Mouse (Mus musculus) cortical plate, adult 2 months (tissue): Measurements from ENCODE around the gene Tuba1a. TPM values are rescaled to one million over a fixed set of nuclear protein-coding genes. Genes with fewer than 3 reads are reported as not detected.
"Not testable (repeated sequence)": the region's sequence is repeated elsewhere in the genome, so short reads cannot be mapped to it uniquely, and the experiment has no call there.

ENCODE experiments used
- H3K27ac ChIP-seq: fragments of 200-500 bp; 2 replicates; pipeline ENCODE4 v1.5.1; 2012; ENCODE audit warnings: low read length, control low read depth, inconsistent platforms; ENCODE audit not compliant: insufficient read depth
- H3K4me1 ChIP-seq: fragments of 200-500 bp; 2 replicates; pipeline ENCODE4 v1.6.1; 2011; ENCODE audit warnings: low read length; ENCODE audit not compliant: control insufficient read depth, insufficient read depth
- H3K4me3 ChIP-seq: fragments of 200-500 bp; 2 replicates; pipeline ENCODE4 v1.5.1; 2011; ENCODE audit warnings: mild to moderate bottlenecking, low read length, control low read depth; ENCODE audit not compliant: insufficient read depth
- CTCF ChIP-seq: fragments of 200-500 bp; IDR thresholded peaks from 2 replicates; pipeline ENCODE4 v1.5.1; 2011; ENCODE audit warnings: mild to moderate bottlenecking, control low read depth, low read length; ENCODE audit not compliant: insufficient read depth; ENCODE audit errors: extremely low read depth
- POLR2A ChIP-seq: fragments of 200-500 bp; IDR thresholded peaks from 2 replicates; pipeline ENCODE4 v1.6.1; 2011; ENCODE audit warnings: mild to moderate bottlenecking, low read length, control low read depth; ENCODE audit not compliant: insufficient read depth; ENCODE audit errors: extremely low read depth
- polyA plus RNA-seq: library from polyadenylated mRNA; depleted of rRNA; stranded (reverse); fragments of >200 nt; gene quantifications from 2 replicates; pipeline ENCODE4 v1.2.3, GENCODE M21; 2012

The Tuba1a gene
- polyA plus RNA-seq, 1 experiment: 1,512 TPM

DNA sequence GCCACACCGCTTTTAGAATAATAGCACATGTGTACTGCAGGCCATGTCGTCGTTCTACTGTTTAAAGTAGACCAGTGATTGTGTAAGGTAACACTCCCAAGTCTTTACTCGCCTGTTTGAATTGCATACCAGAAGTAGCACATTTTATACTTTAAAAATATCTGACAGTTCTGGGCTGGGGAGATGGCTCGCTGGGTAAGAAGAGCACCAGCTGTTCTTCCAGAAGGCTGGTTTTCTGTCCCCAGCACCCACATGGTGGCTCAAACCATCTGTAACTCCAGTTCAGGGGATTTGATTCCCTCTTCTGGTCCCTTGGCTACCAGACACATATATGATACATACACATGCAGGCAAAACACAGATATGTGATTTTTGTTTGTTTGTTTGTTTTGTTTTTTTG, 4.0 kb upstream of the Tuba1a start:
- Histone ChIP-seq H3K4me1 (peaks cover 2% of the 10 kb centered on the region; the same call in 1 of the 2 replicates), H3K4me3 (no peak overlapping the region), H3K27ac (peak overlapping the region; percentile 56; the same call in 1 of the 2 replicates)
- no peak for TF ChIP-seq CTCF
- TF ChIP-seq POLR2A: no peak

DNA sequence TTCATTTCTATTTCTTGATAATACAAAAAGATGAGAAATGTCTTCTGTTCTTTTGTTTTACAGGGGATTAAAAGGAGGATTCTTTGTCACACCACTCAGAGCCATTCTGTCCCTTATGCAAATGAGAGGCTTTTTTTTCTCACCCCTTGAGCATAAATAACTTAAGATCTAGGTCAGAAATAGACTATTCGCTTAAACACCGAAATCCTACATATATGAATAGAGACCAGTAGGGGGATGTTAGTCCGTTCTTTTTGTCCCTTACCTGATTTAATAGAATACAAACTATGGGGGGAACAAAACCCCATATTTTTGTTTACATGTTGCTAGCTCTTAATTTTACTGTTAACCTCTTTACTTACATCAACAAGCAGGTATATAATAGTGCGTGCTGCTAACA, 2.5 kb upstream of the Tuba1a start:
- no peak overlapping the region for H3K4me3 ChIP-seq
- H3K27ac ChIP-seq: no peak overlapping the region
- peaks cover 2% of the 10 kb centered on the region; the same call in 1 of the 2 replicates for H3K4me1 ChIP-seq
- no peak for TF ChIP-seq CTCF
- TF ChIP-seq POLR2A: no peak

DNA sequence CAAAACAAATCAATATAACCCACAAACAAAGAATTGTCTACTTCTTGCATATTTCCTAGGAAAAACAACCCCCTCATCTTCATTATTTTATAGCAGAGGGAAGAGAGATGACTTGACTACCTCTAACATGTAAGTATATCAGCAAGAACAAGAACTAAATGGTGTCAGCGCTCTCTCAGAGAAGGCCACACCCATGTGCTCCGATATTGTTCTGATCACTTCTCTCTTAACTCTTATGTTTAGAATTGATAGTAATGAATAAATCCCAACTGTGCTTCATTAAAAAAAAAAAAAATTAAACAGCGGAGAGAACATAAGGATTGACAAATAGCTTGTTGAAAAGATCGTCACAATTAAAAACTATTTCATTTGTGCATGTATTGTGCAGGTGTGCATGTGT, 1.8 kb upstream of the Tuba1a start:
- H3K27ac ChIP-seq: peak overlapping the region; percentile 96
- peaks cover 2% of the 10 kb centered on the region; the same call in 1 of the 2 replicates for H3K4me1 ChIP-seq
- TF ChIP-seq POLR2A: no peak
- H3K4me3 ChIP-seq: peak overlapping the region; percentile 66; the same call in 1 of the 2 replicates

DNA sequence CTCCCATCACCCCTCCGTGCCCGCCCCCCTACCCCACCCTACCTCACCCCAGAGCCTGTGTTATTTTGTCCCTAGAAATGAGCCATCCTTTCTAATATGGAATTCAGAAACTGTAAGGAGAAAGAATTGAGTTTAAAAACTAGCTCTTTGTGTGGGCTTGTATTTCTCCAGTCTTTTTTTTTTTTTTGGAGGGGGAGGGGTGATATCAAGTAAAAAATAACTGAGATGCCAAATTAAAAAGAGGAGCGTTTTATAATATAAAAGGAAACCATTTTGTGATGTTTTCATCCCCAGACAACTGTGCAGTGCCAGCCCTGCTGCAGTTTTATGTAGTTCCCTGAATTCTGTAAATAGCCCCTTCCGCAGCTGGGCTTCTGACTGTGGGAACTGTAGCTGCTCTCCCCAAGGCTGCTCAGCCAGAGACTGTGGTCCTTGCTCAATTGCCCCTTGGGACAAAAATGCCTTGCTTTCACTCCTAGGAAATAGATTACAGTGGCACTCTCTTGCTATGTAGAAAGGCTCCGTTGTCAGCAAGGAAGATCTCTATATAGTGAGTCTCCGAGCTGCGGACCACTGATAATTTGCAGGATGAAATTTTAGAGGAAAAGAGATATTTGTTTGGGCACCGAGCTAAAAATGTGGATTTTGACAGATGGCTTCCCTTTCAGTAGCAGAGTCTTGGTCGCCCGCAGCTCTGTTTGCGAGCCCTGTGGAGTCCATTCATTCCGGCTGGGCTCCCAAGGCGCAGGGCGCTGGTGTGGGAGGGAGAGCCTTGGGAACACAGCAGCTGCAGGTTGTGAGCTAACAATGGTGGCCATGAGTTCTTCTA, 1.1 kb upstream of the Tuba1a start:
- Histone ChIP-seq H3K4me3 (peak overlapping the region; percentile 66; the same call in 1 of the 2 replicates), H3K4me1 (peaks cover 2% of the 10 kb centered on the region; the same call in 1 of the 2 replicates), H3K27ac (peak overlapping the region; percentile 96)
- TF ChIP-seq POLR2A (peak; percentile 45; the same call in 1 of the 2 replicates), CTCF (no peak)

DNA sequence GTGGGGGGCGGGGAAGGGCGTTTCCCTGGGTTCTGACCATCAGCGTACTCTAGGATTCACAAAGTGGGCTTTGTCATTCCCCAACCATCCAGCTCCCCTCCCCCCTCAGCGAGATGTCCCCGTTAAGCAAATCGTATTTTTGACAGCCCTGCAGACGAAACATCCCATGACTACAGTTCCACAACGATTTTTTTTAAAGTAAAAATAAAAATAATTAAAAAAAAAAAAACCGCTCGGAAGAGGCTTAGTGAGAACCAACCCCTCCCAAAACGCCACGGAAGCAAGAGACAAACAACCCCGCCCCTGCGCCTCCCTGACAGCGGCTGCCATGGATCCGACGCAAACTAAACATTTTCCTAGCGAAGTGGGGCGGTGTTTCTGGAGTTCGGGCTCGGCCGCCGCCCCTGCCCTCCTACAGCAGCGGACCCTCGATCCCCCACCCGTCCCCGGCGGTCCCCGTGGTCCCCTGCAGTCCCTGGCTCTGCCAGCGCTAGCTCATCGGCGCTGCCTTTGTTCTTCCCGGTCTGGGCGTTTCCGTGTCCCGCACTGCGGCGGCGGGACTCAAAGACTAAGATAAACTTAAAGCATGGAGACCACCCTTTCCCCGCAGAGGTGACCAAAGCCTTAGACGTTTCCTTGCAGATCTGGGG, 627 bp downstream of the Tuba1a start:
- H3K4me3 ChIP-seq: peak overlapping the region; percentile 66
- H3K4me1 ChIP-seq: peaks cover 2% of the 10 kb centered on the region; the same call in 1 of the 2 replicates
- TF ChIP-seq POLR2A (no peak), CTCF (no peak)
- H3K27ac ChIP-seq: peak overlapping the region; percentile 97

DNA sequence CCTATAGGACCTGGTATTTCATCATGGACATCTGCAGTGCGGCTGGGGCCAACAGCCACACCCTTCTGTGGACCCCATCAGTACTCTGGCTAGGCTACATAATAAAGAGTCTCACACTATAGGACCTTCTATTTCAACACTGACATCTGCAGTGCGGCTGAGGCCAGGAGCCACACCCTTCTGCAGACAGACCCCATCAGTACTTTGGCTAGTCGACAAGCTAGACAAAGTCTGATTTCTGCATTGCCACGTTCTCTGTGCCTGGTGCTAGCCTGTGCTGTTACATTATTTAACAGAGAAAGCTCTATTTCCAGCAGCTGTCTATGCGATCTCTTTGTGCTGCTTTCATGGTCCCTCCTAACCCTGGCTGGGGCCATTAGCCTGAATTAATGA, 1.4 kb downstream of the Tuba1a start:
- H3K4me1 ChIP-seq: peaks cover 2% of the 10 kb centered on the region; the same call in 1 of the 2 replicates
- TF ChIP-seq CTCF (no peak), POLR2A (no peak)
- peak overlapping the region; percentile 66 for H3K4me3 ChIP-seq
- H3K27ac ChIP-seq: peak overlapping the region; percentile 55; the same call in 1 of the 2 replicates

DNA sequence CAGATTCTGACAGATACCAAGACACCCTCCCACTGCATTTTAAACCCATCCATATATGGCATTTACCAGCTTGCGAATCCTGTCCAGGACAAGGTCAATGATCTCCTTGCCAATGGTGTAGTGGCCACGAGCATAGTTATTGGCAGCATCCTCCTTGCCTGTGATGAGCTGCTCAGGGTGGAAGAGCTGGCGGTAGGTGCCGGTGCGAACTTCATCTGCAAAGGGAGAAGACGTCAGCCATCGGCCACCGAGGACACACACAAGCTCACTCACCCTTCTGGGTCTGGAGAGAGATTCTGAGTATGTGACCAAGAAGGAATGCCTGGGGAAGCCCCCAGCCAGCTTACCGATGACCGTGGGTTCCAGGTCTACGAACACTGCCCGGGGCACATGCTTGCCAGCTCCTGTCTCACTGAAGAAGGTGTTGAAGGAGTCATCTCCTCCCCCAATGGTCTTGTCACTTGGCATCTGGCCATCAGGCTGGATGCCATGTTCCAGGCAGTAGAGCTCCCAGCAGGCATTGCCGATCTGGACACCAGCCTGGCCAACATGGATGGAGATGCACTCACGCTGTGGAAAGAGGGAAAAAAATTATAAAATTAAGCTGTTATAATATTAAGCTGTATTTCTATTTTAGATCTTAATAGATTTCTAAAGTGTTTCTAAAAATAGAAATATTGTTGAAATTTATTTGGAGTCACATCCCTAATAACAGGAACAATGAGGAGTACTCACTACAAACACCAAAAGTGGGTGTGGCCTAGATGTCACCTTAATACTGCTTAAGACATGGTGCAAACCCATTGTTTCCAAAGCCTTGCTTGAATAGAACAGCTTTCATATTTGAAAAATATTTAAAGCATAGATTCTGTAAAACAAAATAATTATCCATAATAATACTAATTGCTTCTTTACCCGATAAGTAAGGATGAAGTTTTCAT, 2.1 kb downstream of the Tuba1a start:
- not testable (repeated sequence) for H3K27ac ChIP-seq, H3K4me1 ChIP-seq
- peak overlapping the region; percentile 66 for H3K4me3 ChIP-seq

DNA sequence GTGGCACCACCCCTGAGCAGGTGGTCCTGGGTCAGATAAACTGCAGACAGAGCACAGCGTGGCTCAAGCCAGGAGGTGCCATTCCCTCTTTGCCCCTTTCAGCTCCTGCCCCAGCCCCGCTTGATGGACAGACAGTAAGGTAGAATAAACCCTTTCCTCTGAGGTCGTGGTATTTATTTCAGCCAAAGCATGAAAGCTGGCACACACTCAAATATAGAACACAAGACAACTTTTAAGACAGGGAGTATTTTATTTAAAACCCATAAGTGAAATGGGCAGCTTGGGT, 4.0 kb downstream of the Tuba1a start:
- H3K27ac ChIP-seq: no peak overlapping the region
- peaks cover 2% of the 10 kb centered on the region; the same call in 1 of the 2 replicates for H3K4me1 ChIP-seq
- TF ChIP-seq POLR2A: peak; percentile 39; the same call in 1 of the 2 replicates
- TF ChIP-seq CTCF: no peak
- H3K4me3 ChIP-seq: no peak overlapping the region

DNA sequence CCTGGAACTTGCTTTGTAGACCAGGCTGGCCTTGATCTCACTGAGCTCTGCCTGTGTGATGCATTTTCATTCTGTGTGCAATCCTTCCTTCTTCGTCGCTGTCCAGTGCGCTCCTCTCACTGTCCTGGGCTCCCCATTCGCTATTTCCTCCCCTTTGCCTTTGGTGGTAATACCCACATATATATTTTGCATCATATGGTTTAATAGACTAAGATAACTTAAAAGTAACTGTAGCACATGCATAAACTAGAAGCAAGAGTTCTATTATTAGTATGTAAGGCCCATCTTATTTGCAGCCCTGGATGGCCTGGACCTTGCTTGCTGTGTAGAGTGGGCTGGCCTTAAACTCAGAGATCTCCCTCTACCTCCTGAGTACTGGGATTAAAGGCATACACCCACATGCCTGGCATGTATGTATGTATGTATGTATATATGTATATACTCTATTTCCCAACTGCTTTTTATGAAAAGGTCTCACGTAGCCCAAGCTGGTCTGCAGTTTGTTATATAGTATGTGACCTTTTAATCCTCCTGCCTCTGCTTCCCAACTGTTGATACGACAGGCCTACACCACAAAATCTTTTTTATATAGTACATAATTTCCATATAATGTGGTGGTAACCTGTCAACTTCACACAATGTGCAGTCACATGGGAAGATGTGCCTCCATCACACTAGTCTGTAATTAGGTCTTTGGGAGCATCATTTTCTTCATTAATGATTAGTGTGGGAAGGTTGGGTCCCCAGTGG, 4.5 kb downstream of the Tuba1a start:
- Histone ChIP-seq H3K27ac (no peak overlapping the region), H3K4me1 (peaks cover 1% of the 10 kb centered on the region; the same call in 1 of the 2 replicates), H3K4me3 (no peak overlapping the region)
- TF ChIP-seq CTCF (no peak), POLR2A (peak; percentile 39; the same call in 1 of the 2 replicates)
